Mouse (Mus musculus) MEL-GATA-1-ER (cell line): ENCODE measurements at regions not wholly inside any gene's neighbourhood (a gene's known extent, or its start where the extent isn't known, plus 50 kb on each side); places are given as distances from the start of the nearest gene placed in this dataset.

Source experiments
- DNase-seq: peaks from one replicate; pipeline ENCODE4 v3.0.0-alpha.2; 2012; ENCODE audit warnings: low read depth; ENCODE audit errors: extremely low read depth

GRCm38 (mm10) chr1:57470356-57470755 lies 63.5 kb upstream of the Tyw5 start:
- no peak for DNase-seq

- DNase-seq = peak; percentile 97
Observed at GRCm38 (mm10) chr1:57472235-57472634, 65.3 kb upstream of the Tyw5 start.

- DNase-seq = no peak
Observed at GRCm38 (mm10) chr1:57477725-57478124, 70.8 kb upstream of the Tyw5 start.

- no peak for DNase-seq
Observed at GRCm38 (mm10) chr1:57478151-57478550, 71.2 kb upstream of the Tyw5 start.

- DNase-seq = no peak
Observed at GRCm38 (mm10) chr1:57478800-57479199, 71.9 kb upstream of the Tyw5 start.

- no peak for DNase-seq
Observed at GRCm38 (mm10) chr1:57479566-57479965, 72.7 kb upstream of the Tyw5 start.

- no peak for DNase-seq
Observed at GRCm38 (mm10) chr1:57489176-57489575, 82.3 kb upstream of the Tyw5 start.

- no peak for DNase-seq
Observed at GRCm38 (mm10) chr1:57489588-57489987, 82.7 kb upstream of the Tyw5 start.

- DNase-seq = no peak
Observed at GRCm38 (mm10) chr1:57490021-57490420, 83.1 kb upstream of the Tyw5 start.

- no peak for DNase-seq
Observed at GRCm38 (mm10) chr1:57492696-57493095, 85.8 kb upstream of the Tyw5 start.

GRCm38 (mm10) chr1:57497489-57498037 lies 90.7 kb upstream of the Tyw5 start:
- no peak for DNase-seq

- DNase-seq = no peak
Observed at GRCm38 (mm10) chr1:57510359-57511120, 103.6 kb upstream of the Tyw5 start.

- DNase-seq = no peak
Observed at GRCm38 (mm10) chr1:57511902-57512301, 105.0 kb upstream of the Tyw5 start.

- DNase-seq = no peak
Observed at GRCm38 (mm10) chr1:57512516-57512915, 105.6 kb upstream of the Tyw5 start.

- no peak for DNase-seq
Observed at GRCm38 (mm10) chr1:57525965-57526364, 119.1 kb upstream of the Tyw5 start.

GRCm38 (mm10) chr1:57528703-57529102 lies 121.8 kb upstream of the Tyw5 start:
- no peak for DNase-seq

- no peak for DNase-seq
Observed at GRCm38 (mm10) chr1:57529320-57529719, 122.4 kb upstream of the Tyw5 start.

- no peak for DNase-seq
Observed at GRCm38 (mm10) chr1:57537369-57537768, 130.5 kb upstream of the Tyw5 start.

GRCm38 (mm10) chr1:57544684-57545083 lies 137.8 kb upstream of the Tyw5 start:
- no peak for DNase-seq

- no peak for DNase-seq
Observed at GRCm38 (mm10) chr1:57545792-57546685, 139.1 kb upstream of the Tyw5 start.

GRCm38 (mm10) chr1:57561517-57561916 lies 154.6 kb upstream of the Tyw5 start:
- no peak for DNase-seq

GRCm38 (mm10) chr1:57564676-57565075 lies 157.8 kb upstream of the Tyw5 start:
- no peak for DNase-seq
